Mouse (Mus musculus) liver, embryonic 14.5 days (tissue): ENCODE measurements around the gene Tsr3.

Experiments
- CTCF ChIP-seq: IDR thresholded peaks from 2 replicates; pipeline ENCODE4 v1.5.1; 2016; ENCODE audit warnings: antibody characterized with exemption, low read depth, control low read depth
- EP300 ChIP-seq: IDR thresholded peaks from 2 replicates; pipeline ENCODE4 v1.6.1; 2016; ENCODE audit warnings: antibody characterized with exemption, low read depth

GRCm38 (mm10) chr17:25274571-25275346 is 34.8 kb downstream of the Tsr3 start, which contains the start of gene Ube2i:
- TF ChIP-seq CTCF (no peak), EP300 (no peak)
